Mouse (Mus musculus): ENCODE measurements at regions not wholly inside any gene's neighbourhood (a gene's known extent, or its start where the extent isn't known, plus 50 kb on each side); places are given as distances from the start of the nearest gene placed in this dataset.

DNA sequence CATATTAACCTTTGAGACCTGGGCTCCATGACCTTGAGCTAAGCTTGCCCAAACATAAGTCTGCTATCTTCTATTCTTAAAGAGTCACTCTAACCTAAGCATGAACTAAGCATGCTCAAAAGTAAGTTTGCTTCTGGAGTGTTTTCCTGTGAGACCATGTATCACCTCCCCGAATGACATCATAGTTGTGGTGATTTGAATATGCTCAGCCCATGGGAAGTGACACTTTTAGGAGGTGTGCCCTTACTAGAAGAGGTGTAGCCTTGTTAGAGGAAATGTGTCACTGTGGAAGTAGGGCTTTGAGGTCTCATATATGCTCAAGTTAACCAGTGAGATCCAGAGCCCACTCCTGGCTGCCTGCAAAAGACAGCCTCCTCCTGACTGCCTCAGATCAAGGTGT lies 114.7 kb upstream of the Sesn3 start:
- TF ChIP-seq CTCF (IDR thresholded peaks at IDR 0.05; ENCODE audit: control insufficient read depth, insufficient read depth, insufficient read length) (no peak), MAX (IDR thresholded peaks at IDR 0.05) (no peak), MYOD1 (IDR thresholded peaks at IDR 0.05; ENCODE audit: control insufficient read depth, insufficient read length, low read depth) (no peak), MYOG (IDR thresholded peaks at IDR 0.05; ENCODE audit: control insufficient read depth, extremely low read depth, insufficient read length) (no peak), USF1 (IDR thresholded peaks at IDR 0.05; ENCODE audit: low read depth) (no peak), CEBPB (IDR thresholded peaks at IDR 0.05; ENCODE audit: low read depth) (no peak), FOSL1 (IDR thresholded peaks at IDR 0.05; ENCODE audit: insufficient read depth, low read length, poor library complexity, severe bottlenecking) (no peak)

Data from C2C12 (cell line).